ENCODE assay signal across 8 mouse cellular contexts in genomic region chr11:96621167-96621566, GRCm38 (mm10).
DNase-seq lines count a peak whose midpoint lies in the region; ATAC-seq and TF ChIP-seq lines count a peak whose summit lies in the region.

No protein-coding gene starts in this region.

- no peak for TF ChIP-seq POLR2A in thymus, adult 2 months (IDR thresholded peaks at IDR 0.05; ENCODE audit: control insufficient read depth, extremely low read depth, insufficient read depth, low read length, poor library complexity)

- no peak for ATAC-seq in forebrain, postnatal 0 days
- no peak for ATAC-seq in forebrain, embryonic 12.5 days (ENCODE audit: low FRiP score)

- H3K4me3 ChIP-seq in forebrain, postnatal 0 days (ENCODE audit: low read depth, low read length): no peak overlapping the region
- H3K4me3 ChIP-seq in forebrain, embryonic 12.5 days (replicated peaks): no peak overlapping the region
- peak overlapping the region; percentile 2; the same call in 1 of the 2 replicates for H3K4me3 ChIP-seq in limb, embryonic 10.5 days
- no peak overlapping the region for H3K4me3 ChIP-seq in thymus, adult 2 months (ENCODE audit: control insufficient read depth, insufficient read depth, low read length)

- TF ChIP-seq CTCF in forebrain, postnatal 0 days (IDR thresholded peaks at IDR 0.05; ENCODE audit: low read depth): peak; percentile 88
- TF ChIP-seq CTCF in thymus, adult 2 months (IDR thresholded peaks at IDR 0.05; ENCODE audit: borderline replicate concordance, control insufficient read depth, extremely low read depth, insufficient read depth, low read length, poor library complexity): no peak

- no peaks in the 10 kb centered on the region for H3K27me3 ChIP-seq in forebrain, postnatal 0 days (ENCODE audit: insufficient read depth, low read length)
- peaks cover 24% of the 10 kb centered on the region for H3K27me3 ChIP-seq in forebrain, embryonic 12.5 days
- H3K27me3 ChIP-seq in limb, embryonic 10.5 days (ENCODE audit: low read depth, poor library complexity, severe bottlenecking): peaks cover 45% of the 10 kb centered on the region
- H3K27me3 ChIP-seq in thymus, adult 2 months (ENCODE audit: control insufficient read depth, insufficient read depth, low read length): no peaks in the 10 kb centered on the region

- 19% methylated on average over 4 of the region's 4 CpGs for WGBS in forebrain, postnatal 0 days
- 27% methylated on average over 4 of the region's 4 CpGs for WGBS in forebrain, embryonic 12.5 days
- WGBS in limb, embryonic 10.5 days: 16% methylated on average over 4 of the region's 4 CpGs
- 30% methylated on average over 4 of the region's 4 CpGs for WGBS in thymus, adult 2 months

- no peak overlapping the region for H3K9ac ChIP-seq in forebrain, postnatal 0 days
- H3K9ac ChIP-seq in forebrain, embryonic 12.5 days: no peak overlapping the region

- H3K4me2 ChIP-seq in forebrain, postnatal 0 days (ENCODE audit: low read depth): no peak overlapping the region
- no peak overlapping the region for H3K4me2 ChIP-seq in forebrain, embryonic 12.5 days

- H3K9me3 ChIP-seq in forebrain, postnatal 0 days (ENCODE audit: low read length): no peaks in the 10 kb centered on the region
- no peaks in the 10 kb centered on the region for H3K9me3 ChIP-seq in forebrain, embryonic 12.5 days
- H3K9me3 ChIP-seq in limb, embryonic 10.5 days (replicated peaks): no peaks in the 10 kb centered on the region

- H3K4me1 ChIP-seq in forebrain, postnatal 0 days (ENCODE audit: insufficient read depth): no peaks in the 10 kb centered on the region
- H3K4me1 ChIP-seq in forebrain, embryonic 12.5 days: peaks cover 14% of the 10 kb centered on the region
- peaks cover 45% of the 10 kb centered on the region for H3K4me1 ChIP-seq in limb, embryonic 10.5 days
- no peaks in the 10 kb centered on the region for H3K4me1 ChIP-seq in thymus, adult 2 months (replicated peaks; ENCODE audit: control insufficient read depth, insufficient read depth, low read length)

- no peak overlapping the region for H3K27ac ChIP-seq in forebrain, postnatal 0 days (ENCODE audit: low read depth, low read length)
- no peak overlapping the region for H3K27ac ChIP-seq in forebrain, embryonic 12.5 days
- no peak overlapping the region for H3K27ac ChIP-seq in limb, embryonic 10.5 days
- H3K27ac ChIP-seq in thymus, adult 2 months (ENCODE audit: control insufficient read depth, insufficient read depth, low read length): no peak overlapping the region

- DNase-seq in forebrain, postnatal 0 days: peak; percentile 87
- DNase-seq in brain, adult 2 months (ENCODE audit: low read depth, low spot score): peak; percentile 87
- peak; percentile 94 for DNase-seq in forelimb bud, embryonic 11.5 days (ENCODE audit: low read depth, low spot score)
- DNase-seq in kidney, adult 18-20 months: peak; percentile 87
- peak; percentile 97 for DNase-seq in limb, embryonic 10.5 days (ENCODE audit: low spot score)
- DNase-seq in ovary, adult 18-20 months (ENCODE audit: low spot score): peak; percentile 22
- peak; percentile 63 for DNase-seq in thymus, adult 2 months

- H3K36me3 ChIP-seq in forebrain, postnatal 0 days (ENCODE audit: insufficient read depth): no peaks in the 10 kb centered on the region
- no peaks in the 10 kb centered on the region for H3K36me3 ChIP-seq in forebrain, embryonic 12.5 days (replicated peaks)
- no peaks in the 10 kb centered on the region for H3K36me3 ChIP-seq in limb, embryonic 10.5 days
- no peaks in the 10 kb centered on the region for H3K36me3 ChIP-seq in thymus, adult 2 months (ENCODE audit: control insufficient read depth, insufficient read depth, low read length)

Comparison
In these comparisons a context has a peak if more than half of its experiments do, and no peak if none do; other contexts are left out.
1. DNase-seq: peak in every context shown above with its lines; median percentile 97 in limb, embryonic 10.5 days; 94 in forelimb bud, embryonic 11.5 days; 87 in forebrain, postnatal 0 days; 87 in brain, adult 2 months; 87 in kidney, adult 18-20 months; 63 in thymus, adult 2 months; 22 in ovary, adult 18-20 months.